Mouse (Mus musculus): ENCODE data around the gene B3galt5.
A peak's percentile ranks its signal among the peaks of the same experiment; 100 is the strongest.

Gene B3galt5

DNA sequence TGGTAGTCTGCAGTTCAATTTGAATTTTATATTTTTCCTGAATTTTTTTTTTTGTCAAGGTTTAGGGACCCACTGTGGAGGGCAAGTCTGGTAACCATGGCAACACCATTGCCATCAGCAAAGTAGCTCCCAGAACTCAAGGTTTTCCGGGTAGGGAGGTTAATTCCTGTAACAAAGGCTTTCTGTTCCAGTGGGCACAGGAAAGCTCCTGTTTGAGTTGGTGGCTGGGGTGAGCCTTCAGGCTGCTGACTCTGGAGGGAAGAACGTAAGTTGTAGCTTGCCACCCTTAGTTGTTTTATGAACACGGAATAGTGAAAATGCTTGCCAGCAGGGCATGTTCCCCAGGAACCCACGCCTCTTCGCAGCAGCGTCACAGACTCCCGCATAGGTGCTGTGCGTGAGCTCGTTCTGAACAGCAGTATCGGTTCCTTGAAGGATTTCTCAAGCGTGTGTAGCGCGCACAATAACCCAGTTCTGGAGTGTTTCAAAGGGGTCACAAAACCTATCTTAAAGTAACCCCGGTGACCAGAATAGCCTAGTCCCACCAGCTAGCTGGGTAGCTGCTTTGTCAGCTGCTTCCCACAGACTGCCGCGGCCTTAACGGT, at the start of gene B3galt5:
TSS of gene B3galt5 (plus strand) at position 436 of the 605 bp plus-strand sequence.
- DNase-seq: no peak

GRCm38 (mm10) chr16:96187619-96188018, 48.0 kb upstream of the B3galt5 start:
- peak; percentile 23 to 33 for DNase-seq

- peak; percentile 100 for DNase-seq
Observed at GRCm38 (mm10) chr16:96191531-96192506, 43.8 kb upstream of the B3galt5 start, which contains the start of gene Lca5l. Lca5l (minus strand) TSS chr16:96192271.

DNA sequence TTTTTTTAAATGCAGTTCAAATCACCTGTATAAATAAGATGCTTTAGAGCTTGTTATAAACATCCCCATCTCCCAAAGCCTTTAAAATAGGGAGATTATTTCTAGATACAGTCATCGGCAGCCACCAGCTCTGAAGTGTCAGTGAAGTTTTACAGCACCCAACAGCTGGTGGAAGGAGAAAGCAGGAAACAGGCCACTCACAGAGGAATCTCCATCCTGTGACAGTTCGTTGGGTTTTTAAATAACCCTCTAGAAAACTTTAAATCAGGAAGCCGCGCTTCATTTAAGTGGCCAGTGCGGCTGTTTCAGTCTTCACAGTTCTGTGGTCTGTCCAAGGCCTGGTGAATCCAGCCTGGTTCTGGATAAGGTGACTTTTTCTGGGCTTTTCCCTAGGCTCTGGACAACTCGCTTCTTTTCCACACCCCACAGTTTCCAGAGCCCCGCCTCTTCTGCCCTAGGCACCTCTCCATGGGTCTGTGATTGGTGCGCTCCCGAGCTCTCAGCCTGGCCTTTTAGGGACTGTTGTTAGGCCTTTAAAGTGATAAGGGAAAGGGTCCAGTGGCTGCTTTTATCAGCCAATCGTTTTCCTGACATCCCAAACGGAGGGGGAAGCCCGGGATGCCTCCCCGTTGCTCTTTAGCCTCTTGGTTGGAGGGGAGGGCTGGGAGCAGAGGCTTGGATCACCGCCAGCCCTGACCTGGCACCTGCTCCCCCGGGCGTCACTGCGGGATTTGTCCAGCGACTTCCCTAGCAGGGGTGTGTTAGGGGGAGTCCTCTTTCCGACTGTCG, 35.5 kb upstream of the B3galt5 start, which contains the start of gene Sh3bgr:
TSS of gene Sh3bgr (plus strand) at position 538 of the 789 bp plus-strand sequence.
- peak; percentile 62 to 63 for DNase-seq

DNA sequence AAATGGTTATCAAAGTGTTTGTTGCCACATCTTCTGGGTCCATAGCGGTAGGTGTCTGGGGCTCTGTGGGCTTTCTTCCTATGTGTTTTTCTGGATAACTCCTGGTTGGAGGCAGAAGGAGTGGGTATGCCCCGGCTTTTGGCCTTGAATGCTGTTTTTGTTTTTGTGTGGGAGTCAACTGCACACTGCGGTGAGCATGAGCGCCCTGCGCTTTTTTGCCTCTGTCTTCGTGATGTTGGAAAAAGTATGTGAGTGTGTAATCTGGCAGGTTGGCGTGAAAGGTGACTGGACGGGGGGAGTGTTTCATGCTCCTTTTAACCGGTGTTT, 34.9 kb upstream of the B3galt5 start:
- DNase-seq: peak in 1 of 2 experiments; percentile 14

DNA sequence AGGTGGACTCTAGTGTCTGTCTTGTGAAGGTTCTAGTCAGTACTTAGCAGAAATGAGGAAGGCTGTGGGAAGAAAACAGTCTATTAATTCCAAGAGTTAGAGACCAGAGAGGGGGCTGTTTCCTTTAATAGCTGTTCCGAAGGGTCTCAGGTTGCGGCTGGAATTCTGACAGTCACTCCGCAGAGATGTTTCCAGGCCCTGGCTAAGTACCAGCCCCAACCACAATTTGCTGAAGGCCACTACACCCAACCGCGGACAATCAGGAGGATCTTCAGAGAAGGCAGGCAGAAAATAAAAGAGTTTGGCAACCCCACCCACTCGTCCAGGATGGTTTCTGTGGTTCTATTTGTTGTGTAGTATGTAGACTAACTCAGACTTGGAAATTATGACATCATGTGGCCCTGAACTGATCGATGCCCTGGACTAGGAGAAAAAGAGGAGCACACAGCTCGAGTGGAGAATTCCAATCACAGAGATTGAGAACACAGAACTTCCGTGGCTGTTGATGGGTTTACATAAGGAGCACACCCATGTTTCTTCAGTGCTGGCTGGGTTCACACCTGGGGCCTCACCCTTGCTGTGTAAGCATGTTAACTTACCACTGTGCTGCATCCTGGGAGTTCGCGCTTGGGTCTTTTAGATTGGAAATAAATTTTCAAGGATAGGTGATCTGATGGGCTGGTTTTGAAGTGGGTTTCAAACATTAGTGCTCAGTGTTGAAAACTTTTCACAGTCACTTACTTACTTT, 33.9 kb upstream of the B3galt5 start:
- DNase-seq: no peak

GRCm38 (mm10) chr16:96209789-96210188, 25.8 kb upstream of the B3galt5 start:
- DNase-seq: no peak

- no peak for DNase-seq
Observed at GRCm38 (mm10) chr16:96210856-96211255, 24.7 kb upstream of the B3galt5 start.

- DNase-seq: no peak
Observed at GRCm38 (mm10) chr16:96213027-96213426, 22.6 kb upstream of the B3galt5 start.

DNA sequence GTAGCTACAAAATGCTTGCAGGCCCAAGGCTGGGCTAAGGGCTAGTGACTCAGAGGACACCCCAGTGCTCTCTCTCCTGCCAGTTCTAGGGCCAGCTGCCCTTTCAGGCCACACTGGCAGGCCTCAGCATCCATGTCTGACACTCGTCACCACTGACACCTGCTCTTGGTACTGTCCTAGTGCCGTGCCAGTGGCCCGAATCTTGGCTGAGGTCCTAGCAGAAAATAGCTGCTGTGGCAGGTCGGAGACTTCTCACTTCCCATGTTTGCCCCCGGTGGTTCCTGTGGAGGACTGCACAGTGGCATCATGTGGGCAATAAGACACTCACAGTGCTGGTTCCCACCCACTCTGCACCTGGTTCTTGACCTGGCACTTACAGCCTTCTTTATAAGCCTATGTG, 14.1 kb upstream of the B3galt5 start:
- DNase-seq: peak; percentile 35 to 42

GRCm38 (mm10) chr16:96221959-96222358, 13.6 kb upstream of the B3galt5 start:
- DNase-seq: no peak

- DNase-seq: no peak
Observed at GRCm38 (mm10) chr16:96222452-96222851, 13.1 kb upstream of the B3galt5 start.

DNA sequence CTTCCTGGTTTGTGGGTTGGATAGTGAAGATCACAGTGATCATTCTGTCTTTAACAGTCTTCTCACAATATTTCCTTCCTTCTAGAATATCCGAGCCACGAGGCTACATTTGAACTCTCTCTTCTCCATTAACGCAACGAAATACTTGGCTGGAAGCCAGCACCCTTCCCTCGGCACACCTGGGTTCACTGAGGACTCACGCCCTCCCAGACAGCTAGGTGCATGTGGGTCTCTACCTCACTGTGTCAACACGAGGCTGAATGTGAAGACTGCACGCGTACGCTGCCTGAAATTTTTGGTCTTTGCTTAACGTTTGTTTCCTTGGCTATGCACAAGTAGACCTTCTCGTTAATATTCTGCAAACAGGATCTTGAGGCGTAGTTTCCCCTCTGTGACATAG, 7.2 kb upstream of the B3galt5 start:
- DNase-seq: no peak

DNA sequence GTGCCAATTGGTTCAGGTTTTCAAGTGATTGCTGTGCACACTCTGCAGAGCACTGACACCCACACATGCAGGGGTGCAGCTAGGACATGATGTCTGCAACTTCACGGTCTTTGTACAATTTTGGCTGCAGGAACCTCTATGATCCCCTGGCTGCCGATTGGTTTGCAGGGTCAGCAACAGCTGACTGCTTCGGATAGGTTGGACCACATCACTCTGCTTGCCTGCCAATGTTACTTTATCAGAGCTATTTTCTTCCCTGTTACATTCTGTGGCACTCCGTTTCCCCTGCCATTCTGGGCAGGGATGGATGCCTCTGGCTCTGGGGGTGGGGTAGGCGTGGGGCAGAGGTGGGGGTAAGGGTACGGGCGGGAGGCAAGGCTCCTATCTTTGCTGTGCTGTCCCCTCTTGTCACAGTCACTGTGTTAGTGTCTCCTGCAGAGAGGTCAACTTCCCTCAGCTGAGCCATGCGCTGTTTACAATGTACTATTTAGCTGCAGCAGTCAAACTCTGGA, 6.5 kb upstream of the B3galt5 start:
- DNase-seq: no peak

- DNase-seq: peak; percentile 78 to 82
Observed at GRCm38 (mm10) chr16:96230411-96230810, 5.2 kb upstream of the B3galt5 start.

DNA sequence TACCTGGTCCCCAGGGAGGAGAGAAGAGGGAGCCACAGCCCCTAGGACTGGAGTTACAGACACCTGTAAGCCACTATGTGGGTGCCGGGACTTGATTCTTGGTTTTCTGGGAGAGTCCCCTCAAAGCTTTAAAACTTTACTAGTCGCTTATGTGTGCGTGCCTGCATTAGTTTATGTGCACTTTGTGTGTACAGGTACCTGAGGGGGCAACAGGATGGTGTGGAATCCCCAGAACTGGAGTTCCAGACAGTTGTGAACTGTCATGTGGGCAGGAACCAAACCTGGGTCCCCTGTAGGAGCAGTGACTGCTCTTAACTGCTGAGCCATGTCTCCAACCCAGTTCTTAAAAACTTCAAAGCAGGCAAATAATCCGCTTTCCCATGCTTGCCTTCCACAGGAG, 4.3 kb upstream of the B3galt5 start:
- DNase-seq: no peak

DNA sequence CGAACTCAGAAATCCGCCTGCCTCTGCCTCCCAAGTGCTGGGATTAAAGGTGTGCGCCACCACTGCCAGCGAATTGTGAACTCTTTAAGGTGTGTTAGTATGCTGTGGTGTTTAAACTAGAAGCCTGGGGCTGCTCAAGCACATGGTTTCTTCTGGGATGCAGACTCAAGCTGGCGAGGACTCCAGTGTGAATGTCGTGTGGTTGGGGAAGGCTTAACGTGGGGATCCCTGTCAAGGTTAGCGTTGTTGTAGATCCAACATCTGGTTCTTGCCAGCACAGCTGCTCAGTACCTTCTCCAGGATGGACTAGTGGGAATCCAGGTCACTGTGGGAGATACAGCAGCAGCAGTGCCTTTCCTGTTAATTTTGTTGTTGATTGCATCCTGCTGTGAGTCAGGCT, 3.6 kb upstream of the B3galt5 start:
- no peak for DNase-seq

DNA sequence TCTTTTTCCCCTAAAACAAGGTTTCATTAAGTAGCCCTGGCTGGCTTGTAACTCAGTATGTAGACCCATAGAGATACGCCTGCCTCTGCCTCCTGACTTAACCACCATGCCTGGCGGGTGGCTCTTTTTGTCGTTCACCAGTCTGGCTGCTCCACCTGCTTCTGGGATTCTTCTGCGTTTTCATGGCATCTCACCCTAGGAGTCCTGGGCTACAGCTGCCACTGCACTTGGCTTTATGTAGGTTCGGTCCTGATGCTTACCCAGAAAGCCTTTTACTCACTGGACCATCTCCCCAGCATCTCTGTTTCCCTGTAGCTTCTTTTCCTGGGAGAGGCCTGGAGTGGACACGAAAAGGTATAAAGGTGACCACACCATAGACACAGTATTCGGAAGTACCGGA, 1.6 kb upstream of the B3galt5 start:
- no peak for DNase-seq

DNA sequence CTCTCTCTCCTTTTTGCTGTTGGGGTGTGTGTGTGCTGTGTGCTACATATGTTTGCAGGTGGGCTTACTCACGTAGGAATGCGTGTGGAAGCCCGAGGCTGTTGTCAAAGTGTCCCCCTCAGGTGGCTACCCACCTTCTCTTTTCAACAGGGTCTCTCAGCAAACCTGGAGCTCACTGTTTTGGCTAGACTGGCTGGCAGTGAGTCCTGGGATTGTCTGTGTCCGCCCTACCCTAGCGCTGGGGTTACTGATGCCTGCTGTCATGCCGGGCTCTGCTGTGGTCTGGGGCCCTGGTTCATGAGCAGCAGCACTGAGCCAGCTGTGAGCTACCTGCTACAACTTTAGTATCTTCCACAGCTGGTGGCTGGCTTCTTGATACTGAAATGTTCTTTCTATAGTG, 8.9 kb downstream of the B3galt5 start:
- DNase-seq: no peak

- DNase-seq: peak; percentile 91 to 97
Observed at GRCm38 (mm10) chr16:96249635-96250034, 14.0 kb downstream of the B3galt5 start.

DNA sequence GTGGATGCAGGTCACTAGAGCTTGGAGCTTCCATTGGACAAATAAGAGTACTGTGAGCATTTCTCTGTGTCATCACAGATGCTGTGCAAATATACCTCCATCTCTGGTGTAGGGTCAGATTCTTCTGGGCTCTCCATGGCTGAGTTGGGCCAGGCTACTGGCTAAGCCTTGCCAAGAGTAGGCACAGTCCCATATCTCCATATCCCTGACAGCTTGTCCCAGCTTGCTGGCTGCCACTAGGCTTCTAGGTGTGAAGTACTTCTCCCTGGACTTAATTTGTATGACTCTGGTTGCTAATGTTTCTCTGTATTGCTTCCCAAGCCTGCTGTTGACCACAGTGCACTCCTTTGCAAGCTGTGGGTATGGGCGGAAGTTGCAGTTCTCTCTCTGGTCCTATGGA, 16.5 kb downstream of the B3galt5 start:
- DNase-seq: peak; percentile 45 to 51

DNA sequence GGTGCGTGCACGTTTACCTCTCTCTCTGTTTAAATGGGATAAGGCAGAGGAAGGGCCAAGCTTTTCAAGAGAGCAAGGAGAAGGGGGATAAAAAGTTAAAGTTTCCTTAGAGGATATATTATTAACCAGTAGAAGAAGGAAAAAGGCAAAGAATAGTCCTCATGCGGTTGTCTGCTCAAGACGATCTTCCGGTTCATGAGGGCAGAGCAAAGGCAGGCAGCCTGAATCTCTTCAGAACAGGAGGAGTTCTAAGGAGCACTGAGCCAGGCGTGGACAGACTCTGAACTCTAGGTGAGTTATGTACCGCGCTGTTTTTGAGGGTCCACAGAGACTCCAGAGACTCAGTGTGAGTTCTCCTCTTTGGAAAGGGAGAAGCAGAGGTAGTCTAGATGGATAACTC, 22.8 kb downstream of the B3galt5 start:
- no peak for DNase-seq
